Mouse (Mus musculus): ENCODE data around the gene Srd5a1. TPM values are rescaled to one million over a fixed set of nuclear protein-coding genes. Genes with fewer than 3 reads are reported as not detected.
"Not testable (repeated sequence)": the region's sequence is repeated elsewhere in the genome, so short reads cannot be mapped to it uniquely, and the experiment has no call there.

The Srd5a1 gene
- total RNA-seq, 2 experiments from 2014 or later: 15.7 to 16.2 TPM

DNA sequence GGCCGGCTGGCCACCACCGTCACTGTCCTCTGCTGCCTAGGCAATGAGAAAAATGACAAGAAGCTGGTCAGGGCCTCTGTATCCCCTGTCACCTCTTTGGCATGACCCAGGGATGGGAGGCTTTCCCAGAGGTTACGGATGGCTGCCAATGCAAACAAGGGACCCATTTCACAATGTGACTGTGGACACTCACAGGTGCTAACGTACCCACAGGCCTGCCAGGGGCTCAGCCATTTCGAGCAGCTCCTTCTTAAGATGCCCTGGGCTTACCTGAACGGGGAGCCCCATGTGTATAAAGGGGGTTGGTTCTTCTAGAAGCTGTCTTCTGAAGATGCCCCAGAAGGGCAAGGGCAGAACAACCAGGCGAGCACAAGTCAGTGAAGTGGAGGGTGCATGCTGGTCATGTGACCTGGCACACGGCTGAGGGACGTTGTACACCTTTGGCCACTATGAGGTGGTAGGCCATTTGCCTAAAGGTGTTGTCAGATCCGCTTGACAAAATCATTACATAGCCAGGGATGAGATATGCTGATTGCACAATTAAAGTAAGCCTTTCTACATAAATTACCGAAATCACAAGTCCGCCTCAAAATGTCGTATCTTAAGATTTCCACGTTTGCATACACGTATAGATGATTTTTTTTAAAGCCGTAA, 33.9 kb downstream of the Srd5a1 start:
- no peak for DNase-seq (ENCODE audit: low spot score in 2 of 2)

DNA sequence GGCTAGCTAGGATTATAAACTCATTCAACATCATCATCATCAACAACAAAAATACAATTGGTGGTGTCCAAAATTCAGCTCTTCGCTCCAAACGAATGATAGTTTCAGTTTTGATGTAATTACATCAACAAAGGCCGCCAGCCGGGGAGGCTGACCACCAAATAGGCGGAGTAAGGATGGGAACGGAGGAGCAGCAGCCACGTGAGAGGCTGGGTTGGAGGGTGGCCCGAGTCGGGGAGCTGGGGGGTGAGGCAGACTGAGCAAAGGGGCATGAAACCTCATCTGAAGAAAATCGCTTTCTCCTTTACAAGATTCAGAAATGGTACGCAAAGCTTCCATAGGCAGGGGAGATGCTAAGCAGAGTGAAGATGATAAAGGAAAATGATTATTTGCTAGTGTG, 34.6 kb downstream of the Srd5a1 start:
- no peak for DNase-seq (ENCODE audit: low spot score in 2 of 2)

DNA sequence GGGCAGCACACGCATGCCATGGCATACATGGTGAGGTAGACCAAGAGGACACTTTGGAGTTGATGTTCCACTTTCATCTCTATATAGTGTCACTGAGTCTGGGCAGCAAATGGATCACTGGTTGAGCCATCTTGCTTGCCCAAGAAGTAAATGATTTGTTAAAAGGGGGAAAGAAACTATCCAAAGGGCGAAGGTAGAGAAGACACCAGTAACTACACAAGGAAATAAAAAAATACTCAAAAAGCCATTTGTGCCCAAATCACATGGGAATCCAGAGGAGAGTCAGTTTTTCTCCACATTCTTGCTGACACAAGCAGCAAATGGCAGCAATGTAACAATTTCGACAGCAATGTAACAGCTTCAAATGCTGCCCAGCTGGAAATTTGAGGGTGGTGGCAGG, 38.6 kb downstream of the Srd5a1 start:
- DNase-seq (ENCODE audit: low spot score in 2 of 2): no peak

DNA sequence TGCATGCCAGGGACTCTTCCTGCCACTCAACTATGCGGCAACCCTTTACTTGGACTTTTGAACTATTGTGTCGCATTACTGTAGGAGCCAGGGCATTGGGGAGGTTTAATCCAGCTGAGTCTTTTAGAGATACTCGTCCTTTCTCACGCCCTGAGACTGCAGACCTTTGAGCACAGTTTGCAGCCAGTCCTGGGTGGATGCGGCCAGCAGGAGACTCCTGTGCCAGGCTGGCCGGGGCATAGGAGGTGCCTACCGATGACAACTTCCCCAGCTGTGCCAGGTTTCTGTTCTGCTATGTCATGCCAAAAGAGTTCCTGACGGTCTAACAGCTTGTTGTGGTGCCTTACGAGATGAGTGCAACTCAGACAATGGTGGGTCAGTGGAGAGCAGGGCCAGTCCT, 42.0 kb downstream of the Srd5a1 start:
- DNase-seq (ENCODE audit: low spot score in 2 of 2): no peak

DNA sequence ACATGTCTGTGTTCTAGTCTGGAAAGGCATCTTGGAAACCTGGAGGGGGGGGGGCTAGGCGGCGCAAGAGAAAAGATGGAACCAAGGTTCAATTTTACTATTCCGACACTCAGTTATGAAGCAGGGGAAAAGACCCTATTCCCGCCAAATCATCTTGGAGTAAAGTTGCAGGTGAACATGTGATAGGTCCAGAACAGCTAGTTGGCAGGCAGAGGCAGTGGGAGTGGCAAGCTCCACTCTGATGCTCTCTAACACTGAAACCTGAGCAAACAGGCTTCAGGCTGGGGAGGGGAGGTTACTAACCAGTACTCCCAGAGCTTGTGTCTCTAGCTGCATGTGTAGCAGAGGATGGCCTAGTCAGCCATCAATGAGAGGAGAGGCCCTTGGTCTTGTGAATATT, 45.8 kb downstream of the Srd5a1 start:
- DNase-seq (ENCODE audit: low spot score in 2 of 2): not testable (repeated sequence)

DNA sequence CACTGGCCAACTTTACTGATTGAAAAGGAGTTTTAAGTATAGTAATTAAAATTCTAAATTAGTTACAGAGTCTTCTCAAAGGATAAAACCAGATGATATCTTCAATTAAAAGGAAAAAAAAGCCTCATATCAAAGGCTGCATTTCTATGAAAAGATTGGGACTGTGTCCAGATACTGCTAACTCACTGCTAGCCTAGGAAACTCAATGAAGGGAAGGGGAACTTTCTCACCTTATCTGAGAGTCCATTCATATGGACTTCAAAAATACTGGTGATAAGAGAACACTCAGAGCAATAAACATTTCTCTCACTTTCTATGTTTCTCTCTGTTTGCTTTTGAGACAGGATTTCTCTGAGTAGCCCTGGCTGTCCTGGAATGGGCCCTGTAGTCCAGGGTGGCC, 46.7 kb downstream of the Srd5a1 start:
- no peak for DNase-seq (ENCODE audit: low spot score in 2 of 2)

DNA sequence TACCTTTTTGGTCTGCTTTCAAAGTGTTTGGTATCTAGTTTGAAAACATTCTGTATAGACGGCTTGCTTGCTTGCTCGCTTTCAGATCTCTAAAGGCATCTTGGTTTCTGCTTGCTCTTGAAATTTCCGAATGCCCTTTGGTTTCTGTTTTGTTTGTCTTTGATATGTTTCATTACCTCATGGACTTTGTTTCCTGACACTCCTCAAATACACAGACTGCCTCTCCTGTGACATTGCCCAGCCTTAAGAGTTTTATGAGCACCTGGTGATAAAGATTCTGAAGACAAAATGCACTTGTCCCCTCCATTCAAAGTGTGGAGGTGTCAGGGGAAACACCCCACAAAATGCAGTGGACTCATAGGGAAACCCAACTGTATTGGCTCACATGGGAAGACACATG, 47.3 kb downstream of the Srd5a1 start:
- no peak for DNase-seq (ENCODE audit: low spot score in 2 of 2)

DNA sequence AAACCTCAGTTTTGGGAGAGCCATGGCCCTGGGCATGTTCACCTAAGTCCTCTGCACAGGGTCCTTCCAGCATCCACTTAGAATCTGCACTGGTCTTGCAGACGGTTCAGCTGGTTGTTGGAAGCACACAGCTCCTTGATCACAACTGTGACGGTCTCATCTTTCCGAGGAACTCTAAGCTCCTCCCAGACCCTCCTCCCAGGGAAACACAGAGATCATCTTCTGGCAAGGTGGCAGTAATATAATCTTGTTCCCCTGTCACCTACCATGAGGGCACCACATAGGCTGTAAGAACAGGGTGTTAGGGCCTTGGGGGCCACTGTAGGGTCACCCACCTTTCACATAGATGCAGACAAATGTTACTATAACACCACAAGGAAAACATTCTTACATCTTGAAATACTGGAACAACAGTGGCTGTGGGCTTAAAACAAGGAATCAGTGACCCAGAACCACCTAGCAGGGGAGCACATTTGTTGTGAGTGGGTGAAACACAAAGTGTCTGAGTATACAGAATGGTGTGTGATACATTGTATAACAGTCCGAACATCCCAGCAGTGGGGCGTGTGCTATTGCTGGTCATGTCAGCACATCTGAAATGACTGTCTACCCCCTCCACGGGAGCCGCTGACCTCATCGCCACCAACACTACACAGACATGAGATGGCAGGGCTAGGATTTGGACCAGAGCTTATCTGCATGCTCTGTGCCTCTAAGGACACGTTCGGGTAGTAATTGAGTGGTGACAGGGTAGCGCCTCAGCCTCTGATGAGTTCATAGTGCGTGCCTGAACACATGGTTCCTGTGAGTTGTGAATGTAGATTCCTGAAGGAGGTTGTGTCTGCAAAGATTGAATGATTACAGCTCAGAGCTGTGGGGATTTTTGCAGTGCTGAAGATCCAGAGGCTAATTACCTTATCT, 48.3 kb downstream of the Srd5a1 start:
- DNase-seq (ENCODE audit: low spot score in 2 of 2): no peak

DNA sequence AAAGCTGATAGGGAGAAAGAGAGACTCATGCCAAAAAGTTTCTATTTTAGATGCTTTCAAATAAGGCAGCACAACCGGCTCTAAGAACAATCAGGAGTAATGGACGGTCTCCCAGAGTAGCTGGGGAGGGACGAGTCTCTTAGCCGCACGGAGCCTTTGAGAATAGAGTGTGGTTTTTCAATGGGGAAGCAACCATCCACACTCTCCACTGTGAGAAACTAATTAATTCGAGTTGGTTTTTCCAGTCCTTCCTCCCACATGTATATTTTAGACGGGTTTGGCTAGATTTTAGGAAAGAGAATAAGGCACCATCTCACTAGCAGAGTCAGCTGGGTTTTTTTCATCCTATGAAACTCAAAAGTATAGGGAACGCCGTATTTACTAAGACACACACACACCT, 49.2 kb downstream of the Srd5a1 start:
- no peak for DNase-seq (ENCODE audit: low spot score in 2 of 2)

DNA sequence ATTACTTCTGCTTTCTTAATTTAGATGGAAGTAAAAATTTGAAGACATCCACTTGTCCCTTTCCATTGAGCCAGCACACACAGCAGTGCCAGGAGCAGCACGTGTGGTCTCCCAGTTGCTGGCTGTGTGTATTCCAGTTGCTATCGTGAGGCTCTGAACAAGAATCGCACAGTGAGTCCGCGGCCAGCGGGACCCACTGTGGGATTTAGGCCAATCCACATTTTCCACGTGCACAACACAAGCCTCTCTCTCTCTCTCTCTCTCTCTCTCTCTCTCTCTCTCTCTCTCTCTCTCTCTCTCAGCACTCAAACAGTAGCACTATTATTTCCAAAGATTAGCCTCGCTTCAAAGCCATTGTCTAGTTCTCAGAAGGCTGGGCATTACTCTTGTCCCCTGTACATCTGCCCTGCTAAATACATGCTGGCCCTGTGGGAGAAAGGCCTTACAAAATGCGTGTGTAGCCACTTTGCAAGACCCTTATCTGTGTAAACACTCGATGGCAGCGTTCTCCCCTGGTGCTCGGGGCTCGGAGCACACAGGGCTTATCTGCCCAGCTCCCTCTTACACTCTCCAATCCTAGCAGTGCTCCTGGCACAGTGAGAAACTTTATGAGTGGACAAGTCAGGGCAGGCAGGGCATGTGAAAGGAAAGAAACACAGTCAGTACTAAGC, 51.8 kb downstream of the Srd5a1 start:
- DNase-seq (ENCODE audit: low spot score in 2 of 2): no peak

DNA sequence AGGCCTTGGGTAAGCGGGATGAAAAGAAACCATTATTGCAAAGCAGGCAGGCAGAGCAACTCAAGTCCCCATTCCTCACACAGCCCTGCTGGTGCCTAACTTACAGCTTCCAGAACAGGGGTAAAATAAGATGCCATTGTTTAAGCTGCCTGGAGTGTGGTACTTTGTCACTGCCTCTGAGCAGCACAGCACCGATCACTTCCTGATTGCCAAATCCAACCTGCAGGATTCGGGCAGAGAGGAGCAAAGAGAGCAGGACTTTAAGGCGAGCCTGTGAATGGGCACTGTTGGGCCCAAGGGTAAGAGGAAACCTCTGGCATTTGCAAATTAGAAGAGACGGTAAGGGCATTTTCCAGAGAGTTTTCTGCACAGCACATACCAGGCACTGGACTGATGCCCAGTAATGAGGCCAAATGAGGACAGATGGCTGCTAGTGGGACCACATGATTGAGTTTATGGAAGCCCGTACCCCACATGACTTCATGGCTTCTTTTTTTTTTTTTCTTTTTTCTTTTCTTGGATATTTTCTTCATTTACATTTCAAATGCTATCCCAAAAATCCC, 53.1 kb downstream of the Srd5a1 start:
- DNase-seq (ENCODE audit: low spot score in 2 of 2): no peak

DNA sequence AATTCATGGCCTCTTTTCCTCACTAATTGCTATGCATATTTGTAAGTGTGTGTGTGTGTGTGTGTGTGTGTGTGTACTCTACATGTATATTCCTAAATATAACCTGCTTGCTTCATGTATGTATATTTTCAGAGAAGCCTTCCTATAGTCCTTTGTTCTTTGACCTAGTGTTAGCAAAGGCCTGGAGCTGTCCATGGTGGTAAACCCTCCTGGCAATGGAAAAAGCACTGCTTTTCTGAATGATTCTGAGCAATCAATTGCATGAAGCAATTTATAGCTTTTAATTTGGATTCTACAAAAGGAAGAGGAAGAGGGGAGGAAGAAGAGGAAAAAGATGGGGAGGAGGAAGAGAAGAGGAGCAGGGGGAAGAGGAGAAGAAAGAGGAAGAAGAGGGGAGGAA, 54.5 kb downstream of the Srd5a1 start:
- no peak for DNase-seq (ENCODE audit: low spot score in 2 of 2)

DNA sequence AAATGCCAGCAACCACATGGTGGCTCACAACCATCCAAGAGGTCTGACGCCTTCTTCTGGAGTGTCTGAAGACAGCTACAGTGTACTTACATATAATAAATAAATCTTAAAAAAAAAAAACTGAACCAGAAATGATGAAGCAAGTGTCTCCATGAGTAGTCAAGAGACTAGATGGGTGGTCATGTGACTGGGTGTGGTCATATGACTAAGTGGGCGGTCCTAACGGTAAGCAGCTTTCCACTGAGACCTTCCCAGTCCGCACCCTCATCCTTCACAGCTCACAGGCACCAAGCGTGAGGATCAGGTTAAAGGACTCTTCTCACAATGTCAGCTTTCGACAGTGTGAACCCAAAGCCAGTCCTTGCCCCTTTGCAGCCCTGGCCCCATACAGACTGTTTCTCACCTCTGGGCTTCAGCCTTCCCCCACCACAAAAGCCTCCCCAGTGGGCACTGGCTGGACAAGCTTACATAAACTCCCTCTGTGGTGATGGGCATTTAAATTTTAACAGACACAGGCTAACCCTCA, 55.2 kb downstream of the Srd5a1 start:
- no peak for DNase-seq (ENCODE audit: low spot score in 2 of 2)

DNA sequence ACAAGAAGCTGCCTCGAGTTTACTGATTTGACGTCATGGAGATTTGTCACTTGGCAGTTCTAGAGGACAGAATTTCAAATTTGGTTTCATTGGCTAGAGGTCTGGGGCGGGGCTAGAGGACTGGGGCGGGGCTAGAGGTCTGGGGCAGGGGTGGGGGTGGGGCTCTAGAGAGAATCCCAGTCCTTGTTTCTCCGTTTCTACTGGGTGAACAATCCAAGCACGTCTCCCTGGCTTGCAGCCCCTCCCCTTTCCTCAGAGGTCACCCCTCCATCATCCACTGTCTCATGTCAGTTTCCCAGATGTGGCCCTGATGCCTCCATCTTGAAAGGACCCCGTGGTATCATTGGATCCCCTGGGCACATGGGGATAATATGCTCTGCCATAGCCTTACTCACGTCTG, 56.2 kb downstream of the Srd5a1 start:
- no peak for DNase-seq (ENCODE audit: low spot score in 2 of 2)

DNA sequence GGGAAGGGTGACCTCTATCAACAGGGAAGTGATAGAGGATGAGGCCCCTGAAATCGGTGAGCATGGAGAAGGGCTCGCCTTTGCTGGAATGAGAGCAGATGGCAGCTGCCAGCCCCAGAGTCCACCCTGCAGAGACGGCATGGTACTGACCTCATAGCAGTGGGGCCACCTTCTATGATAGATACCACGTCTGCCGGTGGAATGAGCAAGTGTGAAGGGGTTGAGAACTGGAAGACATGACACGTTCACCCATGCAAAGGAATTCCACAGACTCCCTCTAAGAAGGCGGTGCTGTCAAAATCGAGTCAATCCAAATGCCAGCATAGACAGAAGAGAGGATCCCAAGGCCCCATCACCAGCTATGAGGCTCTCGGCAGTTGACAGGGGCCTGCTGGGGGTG, 57.0 kb downstream of the Srd5a1 start:
- DNase-seq (ENCODE audit: low spot score in 2 of 2): no peak

DNA sequence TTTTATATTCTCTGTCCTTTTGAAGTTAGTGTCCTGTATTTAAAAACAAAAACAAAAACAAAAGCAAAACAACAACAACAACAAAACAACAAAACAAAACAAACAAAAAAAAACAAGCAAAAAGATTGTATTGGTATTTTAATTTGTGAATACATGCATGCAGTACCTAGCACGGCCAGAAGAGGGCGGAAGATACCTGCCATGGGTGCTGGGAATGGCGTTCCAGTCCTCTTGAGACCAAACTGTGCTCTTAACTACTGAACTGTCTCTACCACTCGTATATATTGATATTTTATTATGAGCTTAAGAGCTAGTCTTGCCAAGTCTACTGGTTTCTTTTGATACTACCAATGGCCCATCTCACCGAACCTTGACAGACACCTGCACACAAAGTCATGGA, 58.2 kb downstream of the Srd5a1 start:
- no peak for DNase-seq (ENCODE audit: low spot score in 2 of 2)

DNA sequence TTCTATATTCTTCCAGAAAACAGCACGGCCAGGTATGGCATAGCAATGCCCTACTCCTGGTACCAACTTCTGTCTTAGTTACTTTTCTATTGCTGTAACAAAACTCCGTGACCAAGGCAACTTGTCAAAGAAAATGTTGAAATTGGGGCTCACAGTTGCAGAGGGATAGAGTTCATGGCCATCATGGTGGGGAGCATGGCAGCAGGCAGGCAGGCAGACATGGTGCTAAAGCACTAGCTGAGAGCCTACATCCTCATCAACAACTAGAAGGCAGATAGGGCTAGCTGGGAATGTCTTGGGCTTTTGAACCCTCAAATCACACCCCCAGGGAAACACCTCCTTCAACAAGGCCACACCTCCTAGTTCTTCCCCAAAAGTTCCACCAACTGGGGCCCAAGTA, 60.4 kb downstream of the Srd5a1 start:
- no peak for DNase-seq (ENCODE audit: low spot score in 2 of 2)

DNA sequence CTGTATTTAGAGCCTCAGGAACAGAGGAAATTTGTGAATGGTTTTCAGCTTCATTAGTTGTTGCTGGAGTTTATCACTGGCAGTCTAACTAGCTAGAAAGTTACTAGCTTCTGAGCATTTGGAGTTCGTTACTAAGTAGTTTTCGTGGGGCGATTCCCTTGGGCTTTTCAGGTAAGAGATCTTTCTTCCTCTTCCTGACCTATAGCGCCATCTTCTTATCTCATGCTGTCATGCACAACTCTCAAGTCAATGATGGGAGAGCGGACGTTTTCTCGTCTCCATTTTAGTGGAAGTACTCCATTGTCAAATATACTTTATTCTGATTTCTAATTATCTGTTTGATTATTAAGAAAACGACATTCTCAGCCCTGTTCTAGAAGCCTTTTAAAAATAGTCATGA, 61.3 kb downstream of the Srd5a1 start:
- no peak for DNase-seq (ENCODE audit: low spot score in 2 of 2)

DNA sequence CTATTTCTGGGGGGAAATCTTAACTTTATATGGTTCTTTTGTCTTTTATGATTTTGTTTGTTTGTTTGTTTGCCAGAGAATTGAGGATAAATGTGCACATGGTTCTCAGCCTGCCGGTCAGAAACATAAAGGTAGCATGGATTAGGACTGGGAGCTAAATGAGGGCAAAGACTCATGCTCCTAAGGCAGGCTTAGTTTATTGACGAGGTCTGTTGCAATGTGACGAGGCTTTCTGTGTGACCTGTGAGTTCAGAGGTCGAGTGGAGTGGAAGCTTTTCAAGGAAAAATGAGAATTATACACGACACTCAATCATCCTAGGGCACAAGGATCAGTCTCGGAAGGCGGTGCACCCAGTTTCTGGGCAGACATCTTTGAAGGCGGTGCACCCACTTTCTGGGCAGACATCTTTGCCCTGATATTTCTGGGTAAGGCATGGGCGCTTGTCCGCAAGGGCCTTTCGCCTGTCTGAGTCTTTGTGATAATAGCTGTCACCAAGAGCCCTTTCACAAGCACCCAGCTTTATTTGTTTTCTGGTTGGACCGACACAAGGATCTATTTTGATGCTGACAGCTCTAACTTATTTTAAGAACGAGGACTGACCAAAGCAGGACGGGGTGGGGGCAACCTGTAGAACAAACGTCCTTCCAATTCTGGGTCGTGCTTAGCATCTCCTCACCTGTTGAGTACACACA, 63.6 kb downstream of the Srd5a1 start:
- DNase-seq (ENCODE audit: low spot score in 2 of 2): no peak

DNA sequence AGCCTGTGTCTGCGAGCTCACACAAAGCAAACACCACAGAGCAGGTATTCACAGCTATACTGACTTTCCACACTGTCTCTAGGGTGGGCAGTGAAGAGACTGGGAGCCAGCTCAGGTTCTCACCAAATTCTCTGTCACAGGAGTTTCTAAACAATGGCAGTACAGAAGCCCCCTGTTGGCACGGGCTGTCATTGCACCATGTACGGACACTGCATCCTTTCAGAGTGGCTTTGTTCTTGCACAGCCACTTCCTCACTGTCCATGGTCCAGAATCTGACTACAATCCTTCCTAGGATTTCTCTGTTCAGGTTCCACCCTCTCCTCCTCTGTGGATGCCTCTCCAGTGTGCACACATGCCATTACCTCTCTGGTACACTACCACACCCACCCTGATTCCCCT, 66.2 kb downstream of the Srd5a1 start:
- DNase-seq (ENCODE audit: low spot score in 2 of 2): no peak

DNA sequence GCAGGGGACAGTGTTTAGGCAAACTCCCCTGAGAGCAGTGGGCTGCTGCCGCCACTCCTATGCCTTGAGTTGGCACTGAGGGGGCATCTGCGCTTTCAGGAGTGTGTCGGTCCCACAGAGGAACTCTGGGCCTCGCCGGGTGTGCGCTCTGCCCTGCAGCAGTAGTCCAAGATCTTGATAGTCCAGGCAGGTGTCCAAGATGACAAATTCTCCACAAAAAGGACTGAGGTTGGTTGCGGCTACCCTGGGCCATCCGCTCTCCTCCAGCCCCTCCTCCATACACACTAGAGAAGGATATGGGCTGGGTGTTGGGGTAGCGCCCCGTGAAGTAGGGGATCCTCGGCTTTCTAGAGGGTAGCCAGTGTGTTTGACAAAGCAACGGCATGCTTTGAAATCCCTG, 67.6 kb downstream of the Srd5a1 start:
- no peak for DNase-seq (ENCODE audit: low spot score in 2 of 2)

Data from adrenal gland, postnatal 4 days (tissue).